Mouse (Mus musculus) hindbrain, embryonic 16.5 days (tissue): ENCODE results near the gene Hoxb3. TPM values are rescaled to one million over a fixed set of nuclear protein-coding genes. Genes with fewer than 3 reads are reported as not detected.

ENCODE experiments used
- ATAC-seq: fragments of 200-750 bp; cut with Nextera tagmentation; 2 replicates; pipeline ENCODE4 v1.8.0; 2017; ENCODE audit warnings: moderate TSS enrichment, moderate library complexity
- H3K27ac ChIP-seq: fragments of 300-500 bp; sonication (generic); 2 replicates; pipeline ENCODE4 v1.5.1; 2014; ENCODE audit warnings: low read depth, mild to moderate bottlenecking, control low read depth, low read length, moderate library complexity
- H3K27me3 ChIP-seq: fragments of 300-500 bp; sonication (generic); replicated peaks from 2 replicates; pipeline ENCODE4 v1.6.1; 2014; ENCODE audit warnings: low read length; ENCODE audit not compliant: control insufficient read depth, insufficient read depth
- H3K36me3 ChIP-seq: fragments of 300-500 bp; sonication (generic); 2 replicates; pipeline ENCODE4 v1.6.1; 2014; ENCODE audit warnings: mild to moderate bottlenecking, low read length, moderate library complexity, mixed read lengths; ENCODE audit not compliant: control insufficient read depth, insufficient read depth
- H3K4me1 ChIP-seq: fragments of 300-500 bp; sonication (generic); 2 replicates; pipeline ENCODE4 v1.6.1; 2014; ENCODE audit warnings: low read depth, low read length; ENCODE audit not compliant: control insufficient read depth, insufficient read depth
- H3K4me2 ChIP-seq: fragments of 300-500 bp; sonication (generic); 2 replicates; pipeline ENCODE4 v1.6.1; 2014; ENCODE audit warnings: mild to moderate bottlenecking, low read length, control low read depth, moderate library complexity
- H3K4me3 ChIP-seq: fragments of 300-500 bp; sonication (generic); 2 replicates; pipeline ENCODE4 v1.5.1; 2014; ENCODE audit warnings: mild to moderate bottlenecking, low read length, control low read depth, moderate library complexity
- H3K9ac ChIP-seq: fragments of 300-500 bp; sonication (generic); 2 replicates; pipeline ENCODE4 v1.6.1; 2014; ENCODE audit warnings: low read depth, mild to moderate bottlenecking, control low read depth, low read length, moderate library complexity
- H3K9me3 ChIP-seq: fragments of 300-500 bp; sonication (generic); 2 replicates; pipeline ENCODE4 v1.6.1; 2014; ENCODE audit warnings: mild to moderate bottlenecking, low read length, moderate library complexity; ENCODE audit not compliant: control insufficient read depth
- WGBS: fragments of 180-500 bp; shearing (Covaris S2); extraction: QIAGEN DNeasy Blood & Tissue Kit; methylation state at CpG from one replicate; pipeline ENCODE4 v1.1.7; 2014; 5-methylcytosine and 5-hydroxymethylcytosine counted together
- polyA plus RNA-seq: library from polyadenylated mRNA; unstranded; fragments of >200 nt; fragmentation: Nextera tagmentation; extraction: Ambion mirVana; gene quantifications from 2 replicates; pipeline ENCODE4 v1.2.1, GENCODE M21; 2015

Hoxb3 gene
- polyA plus RNA-seq: 4.8 and 5.6 TPM in 2 replicates

GRCm38 (mm10) chr11:96323154-96323553, at the start of gene Hoxb3:
Gene Hoxb3 (plus strand): TSS chr11:96323326.
- ATAC-seq: no peak
- peak within 1 kb of the TSS; percentile 23 for H3K4me3 ChIP-seq
- no peaks in the 10 kb centered on the region; the same call in 1 of the 2 replicates for H3K4me1 ChIP-seq
- no peaks in the 10 kb centered on the region for H3K9me3 ChIP-seq
- peak within 1 kb of the TSS; percentile 62 for H3K4me2 ChIP-seq
- no peaks in the 10 kb centered on the region for H3K36me3 ChIP-seq
- H3K9ac ChIP-seq: peak within 1 kb of the TSS; percentile 54
- 6% methylated on average over 10 of the region's 10 CpGs for WGBS
- H3K27me3 ChIP-seq: peaks cover 19% of the 10 kb centered on the region
- peak within 1 kb of the TSS; percentile 91 for H3K27ac ChIP-seq

- ATAC-seq: no peak
- 6% methylated on average over 10 of the region's 10 CpGs for WGBS
- H3K4me3 ChIP-seq: no peak overlapping the region
- no peaks in the 10 kb centered on the region for H3K9me3 ChIP-seq
- H3K4me2 ChIP-seq: no peak overlapping the region
- peaks cover 70% of the 10 kb centered on the region for H3K27me3 ChIP-seq
- peaks cover 7% of the 10 kb centered on the region; the same call in 1 of the 2 replicates for H3K4me1 ChIP-seq
- H3K27ac ChIP-seq: no peak overlapping the region
- no peak overlapping the region for H3K9ac ChIP-seq
- H3K36me3 ChIP-seq: no peaks in the 10 kb centered on the region
Observed at GRCm38 (mm10) chr11:96274428-96274827, 48.7 kb upstream of the Hoxb3 start.

- Histone ChIP-seq H3K9me3 (no peaks in the 10 kb centered on the region), H3K4me1 (peaks cover 7% of the 10 kb centered on the region; the same call in 1 of the 2 replicates), H3K4me3 (no peak overlapping the region), H3K27ac (no peak overlapping the region), H3K36me3 (no peaks in the 10 kb centered on the region), H3K9ac (no peak overlapping the region), H3K27me3 (peaks cover 76% of the 10 kb centered on the region), H3K4me2 (no peak overlapping the region)
- 10% methylated on average over 4 of the region's 4 CpGs for WGBS
- no peak for ATAC-seq
Observed at GRCm38 (mm10) chr11:96275896-96276295, 47.2 kb upstream of the Hoxb3 start.

GRCm38 (mm10) chr11:96277151-96278044, 45.7 kb upstream of the Hoxb3 start:
- Histone ChIP-seq H3K9me3 (no peaks in the 10 kb centered on the region), H3K27ac (0 out of 2 replicates have a peak overlapping the region, but pooled peaks have one; percentile 16), H3K9ac (no peak overlapping the region), H3K4me2 (peak overlapping the region; percentile 24; the same call in 1 of the 2 replicates), H3K4me1 (peaks cover 2% of the 10 kb centered on the region; the same call in 1 of the 2 replicates), H3K4me3 (no peak overlapping the region), H3K27me3 (peaks cover 72% of the 10 kb centered on the region), H3K36me3 (no peaks in the 10 kb centered on the region)
- WGBS: 2% methylated on average over 35 of the region's 35 CpGs
- ATAC-seq: no peak

GRCm38 (mm10) chr11:96278324-96278723, 44.8 kb upstream of the Hoxb3 start:
- Histone ChIP-seq H3K9ac (no peak overlapping the region), H3K4me2 (peak overlapping the region; percentile 3; the same call in 1 of the 2 replicates)

GRCm38 (mm10) chr11:96278773-96279172, 44.4 kb upstream of the Hoxb3 start:
- ATAC-seq: peak; percentile 82
- Histone ChIP-seq H3K27me3 (peaks cover 70% of the 10 kb centered on the region), H3K4me3 (no peak overlapping the region), H3K4me1 (no peaks in the 10 kb centered on the region), H3K27ac (no peak overlapping the region), H3K36me3 (no peaks in the 10 kb centered on the region), H3K9ac (no peak overlapping the region), H3K9me3 (no peaks in the 10 kb centered on the region), H3K4me2 (no peak overlapping the region)
- WGBS: under 1% methylated on average over 9 of the region's 9 CpGs

More at GRCm38 (mm10) chr11:96278324-96278723, 44.8 kb upstream of the Hoxb3 start:
- WGBS: 15% methylated on average over 14 of the region's 14 CpGs
- Histone ChIP-seq H3K36me3 (no peaks in the 10 kb centered on the region), H3K4me3 (no peak overlapping the region), H3K4me1 (no peaks in the 10 kb centered on the region), H3K9me3 (no peaks in the 10 kb centered on the region), H3K27me3 (peaks cover 70% of the 10 kb centered on the region), H3K27ac (no peak overlapping the region; the same call in 1 of the 2 replicates)
- no peak for ATAC-seq

- Histone ChIP-seq H3K4me1 (peaks cover 2% of the 10 kb centered on the region; the same call in 1 of the 2 replicates), H3K9ac (peak overlapping the region; percentile 35; the same call in 1 of the 2 replicates)
Observed at GRCm38 (mm10) chr11:96279421-96280233, 43.5 kb upstream of the Hoxb3 start.

GRCm38 (mm10) chr11:96280399-96281378, 42.4 kb upstream of the Hoxb3 start:
- Histone ChIP-seq H3K4me3 (no peak overlapping the region), H3K4me2 (peak overlapping the region; percentile 21), H3K27me3 (peaks cover 63% of the 10 kb centered on the region), H3K27ac (peak overlapping the region; percentile 63), H3K36me3 (no peaks in the 10 kb centered on the region), H3K9ac (no peak overlapping the region), H3K4me1 (peaks cover 2% of the 10 kb centered on the region; the same call in 1 of the 2 replicates), H3K9me3 (no peaks in the 10 kb centered on the region)
- WGBS: 6% methylated on average over 8 of the region's 8 CpGs
- no peak for ATAC-seq

More at GRCm38 (mm10) chr11:96279421-96280233, 43.5 kb upstream of the Hoxb3 start:
- 0 out of 2 replicates have a peak overlapping the region, but pooled peaks have one; percentile 6 for H3K4me3 ChIP-seq
- no peak for ATAC-seq
- no peaks in the 10 kb centered on the region for H3K36me3 ChIP-seq
- 3% methylated on average over 31 of the region's 31 CpGs for WGBS
- peak overlapping the region; percentile 46; the same call in 1 of the 2 replicates for H3K27ac ChIP-seq
- H3K4me2 ChIP-seq: peak overlapping the region; percentile 42
- peaks cover 67% of the 10 kb centered on the region for H3K27me3 ChIP-seq
- H3K9me3 ChIP-seq: no peaks in the 10 kb centered on the region
